Mouse (Mus musculus): Measurements from ENCODE around the gene Edf1. TPM values are rescaled to one million over a fixed set of nuclear protein-coding genes. Genes with fewer than 3 reads are reported as not detected.

Gene Edf1
- polyA plus RNA-seq, 1 experiment from 2014 or later: 374 TPM

GRCm38 (mm10) chr2:25584152-25584551 lies 26.5 kb downstream of the Edf1 start:
- Histone ChIP-seq H3K9me3 (replicated peaks; ENCODE audit: control insufficient read depth, low read length, poor library complexity, severe bottlenecking) (no peaks in the 10 kb centered on the region), H3K36me3 (ENCODE audit: control insufficient read depth, insufficient read depth, low read length) (peaks cover 16% of the 10 kb centered on the region; the same call in 1 of the 2 replicates), H3K27ac (ENCODE audit: low read length) (no peak overlapping the region), H3K27me3 (ENCODE audit: control insufficient read depth, insufficient read depth, low read depth, low read length) (peaks cover 16% of the 10 kb centered on the region), H3K4me2 (ENCODE audit: low read length) (no peak overlapping the region), H3K4me1 (ENCODE audit: control insufficient read depth, insufficient read depth, low read length) (peaks cover 30% of the 10 kb centered on the region), H3K4me3 (ENCODE audit: low read depth, low read length) (no peak overlapping the region), H3K9ac (ENCODE audit: low read depth, low read length) (no peak overlapping the region)
- WGBS: 91% methylated on average over 3 of the region's 3 CpGs
- ATAC-seq: no peak

GRCm38 (mm10) chr2:25584856-25585255 lies 27.2 kb downstream of the Edf1 start:
- Histone ChIP-seq H3K9ac (ENCODE audit: low read depth, low read length) (no peak overlapping the region), H3K4me3 (ENCODE audit: low read depth, low read length) (no peak overlapping the region), H3K4me2 (ENCODE audit: low read length) (no peak overlapping the region), H3K27ac (ENCODE audit: low read length) (no peak overlapping the region), H3K27me3 (ENCODE audit: control insufficient read depth, insufficient read depth, low read depth, low read length) (peaks cover 9% of the 10 kb centered on the region), H3K36me3 (ENCODE audit: control insufficient read depth, insufficient read depth, low read length) (peaks cover 16% of the 10 kb centered on the region; the same call in 1 of the 2 replicates), H3K9me3 (replicated peaks; ENCODE audit: control insufficient read depth, low read length, poor library complexity, severe bottlenecking) (no peaks in the 10 kb centered on the region), H3K4me1 (ENCODE audit: control insufficient read depth, insufficient read depth, low read length) (peaks cover 25% of the 10 kb centered on the region)
- 83% methylated on average over 4 of the region's 4 CpGs for WGBS
- no peak for ATAC-seq

- H3K9ac ChIP-seq (ENCODE audit: low read depth, low read length): no peak overlapping the region
- no peak for ATAC-seq
- no peak overlapping the region for H3K27ac ChIP-seq (ENCODE audit: low read length)
- H3K27me3 ChIP-seq (ENCODE audit: control insufficient read depth, insufficient read depth, low read depth, low read length): peaks cover 1% of the 10 kb centered on the region
- H3K36me3 ChIP-seq (ENCODE audit: control insufficient read depth, insufficient read depth, low read length): peaks cover 16% of the 10 kb centered on the region; the same call in 1 of the 2 replicates
- no peak overlapping the region for H3K4me3 ChIP-seq (ENCODE audit: low read depth, low read length)
- H3K4me2 ChIP-seq (ENCODE audit: low read length): no peak overlapping the region
- H3K9me3 ChIP-seq (replicated peaks; ENCODE audit: control insufficient read depth, low read length, poor library complexity, severe bottlenecking): no peaks in the 10 kb centered on the region
- 83% methylated on average over 3 of the region's 3 CpGs for WGBS
- peaks cover 18% of the 10 kb centered on the region for H3K4me1 ChIP-seq (ENCODE audit: control insufficient read depth, insufficient read depth, low read length)
These were observed 28.0 kb downstream of the Edf1 start for GRCm38 (mm10) chr2:25585601-25586000.

- WGBS: 93% methylated on average over 8 of the region's 8 CpGs
- H3K36me3 ChIP-seq (ENCODE audit: control insufficient read depth, insufficient read depth, low read length): peaks cover 29% of the 10 kb centered on the region
These were observed 29.6 kb downstream of the Edf1 start for GRCm38 (mm10) chr2:25587290-25587689.

GRCm38 (mm10) chr2:25588227-25588907 lies 30.7 kb downstream of the Edf1 start:
- no peaks in the 10 kb centered on the region for H3K4me1 ChIP-seq (ENCODE audit: control insufficient read depth, insufficient read depth, low read length)
- ATAC-seq: no peak
- no peaks in the 10 kb centered on the region for H3K27me3 ChIP-seq (ENCODE audit: control insufficient read depth, insufficient read depth, low read depth, low read length)
- H3K9me3 ChIP-seq (replicated peaks; ENCODE audit: control insufficient read depth, low read length, poor library complexity, severe bottlenecking): no peaks in the 10 kb centered on the region
- 95% methylated on average over 8 of the region's 8 CpGs for WGBS
- H3K4me3 ChIP-seq (ENCODE audit: low read depth, low read length): no peak overlapping the region
- no peak overlapping the region for H3K4me2 ChIP-seq (ENCODE audit: low read length)
- no peak overlapping the region for H3K27ac ChIP-seq (ENCODE audit: low read length)
- no peak overlapping the region for H3K9ac ChIP-seq (ENCODE audit: low read depth, low read length)
- H3K36me3 ChIP-seq (ENCODE audit: control insufficient read depth, insufficient read depth, low read length): peaks cover 39% of the 10 kb centered on the region

More at GRCm38 (mm10) chr2:25587290-25587689, 29.6 kb downstream of the Edf1 start:
- H3K9me3 ChIP-seq (replicated peaks; ENCODE audit: control insufficient read depth, low read length, poor library complexity, severe bottlenecking): no peaks in the 10 kb centered on the region
- H3K27me3 ChIP-seq (ENCODE audit: control insufficient read depth, insufficient read depth, low read depth, low read length): no peaks in the 10 kb centered on the region
- H3K4me2 ChIP-seq (ENCODE audit: low read length): no peak overlapping the region
- H3K4me1 ChIP-seq (ENCODE audit: control insufficient read depth, insufficient read depth, low read length): peaks cover 6% of the 10 kb centered on the region
- no peak overlapping the region for H3K9ac ChIP-seq (ENCODE audit: low read depth, low read length)
- no peak overlapping the region for H3K27ac ChIP-seq (ENCODE audit: low read length)
- no peak overlapping the region for H3K4me3 ChIP-seq (ENCODE audit: low read depth, low read length)
- no peak for ATAC-seq

GRCm38 (mm10) chr2:25591863-25592262 lies 34.2 kb downstream of the Edf1 start:
- ATAC-seq: no peak
- H3K9me3 ChIP-seq (replicated peaks; ENCODE audit: control insufficient read depth, low read length, poor library complexity, severe bottlenecking): no peaks in the 10 kb centered on the region
- H3K4me1 ChIP-seq (ENCODE audit: control insufficient read depth, insufficient read depth, low read length): no peaks in the 10 kb centered on the region
- no peaks in the 10 kb centered on the region for H3K27me3 ChIP-seq (ENCODE audit: control insufficient read depth, insufficient read depth, low read depth, low read length)
- no peak overlapping the region for H3K4me2 ChIP-seq (ENCODE audit: low read length)
- 83% methylated on average over 2 of the region's 2 CpGs for WGBS
- H3K4me3 ChIP-seq (ENCODE audit: low read depth, low read length): no peak overlapping the region
- H3K36me3 ChIP-seq (ENCODE audit: control insufficient read depth, insufficient read depth, low read length): peaks cover 46% of the 10 kb centered on the region
- H3K27ac ChIP-seq (ENCODE audit: low read length): no peak overlapping the region
- no peak overlapping the region for H3K9ac ChIP-seq (ENCODE audit: low read depth, low read length)

- ATAC-seq: no peak
- no peaks in the 10 kb centered on the region for H3K27me3 ChIP-seq (ENCODE audit: control insufficient read depth, insufficient read depth, low read depth, low read length)
- no peak overlapping the region for H3K27ac ChIP-seq (ENCODE audit: low read length)
- peaks cover 69% of the 10 kb centered on the region for H3K36me3 ChIP-seq (ENCODE audit: control insufficient read depth, insufficient read depth, low read length)
- H3K9ac ChIP-seq (ENCODE audit: low read depth, low read length): no peak overlapping the region
- no peaks in the 10 kb centered on the region for H3K9me3 ChIP-seq (replicated peaks; ENCODE audit: control insufficient read depth, low read length, poor library complexity, severe bottlenecking)
- H3K4me3 ChIP-seq (ENCODE audit: low read depth, low read length): no peak overlapping the region
- no peaks in the 10 kb centered on the region for H3K4me1 ChIP-seq (ENCODE audit: control insufficient read depth, insufficient read depth, low read length)
- H3K4me2 ChIP-seq (ENCODE audit: low read length): no peak overlapping the region
- 97% methylated on average over 5 of the region's 5 CpGs for WGBS
These were observed 39.3 kb downstream of the Edf1 start for GRCm38 (mm10) chr2:25596765-25597510.

GRCm38 (mm10) chr2:25598749-25599148 lies 41.1 kb downstream of the Edf1 start:
- no peak for ATAC-seq
- H3K9ac ChIP-seq (ENCODE audit: low read depth, low read length): no peak overlapping the region
- peaks cover 52% of the 10 kb centered on the region for H3K36me3 ChIP-seq (ENCODE audit: control insufficient read depth, insufficient read depth, low read length)
- no peak overlapping the region for H3K4me3 ChIP-seq (ENCODE audit: low read depth, low read length)
- WGBS: 100% methylated on average over 1 of the region's 1 CpGs
- no peaks in the 10 kb centered on the region for H3K27me3 ChIP-seq (ENCODE audit: control insufficient read depth, insufficient read depth, low read depth, low read length)
- no peak overlapping the region for H3K27ac ChIP-seq (ENCODE audit: low read length)
- no peak overlapping the region for H3K4me2 ChIP-seq (ENCODE audit: low read length)
- no peaks in the 10 kb centered on the region for H3K9me3 ChIP-seq (replicated peaks; ENCODE audit: control insufficient read depth, low read length, poor library complexity, severe bottlenecking)
- H3K4me1 ChIP-seq (ENCODE audit: control insufficient read depth, insufficient read depth, low read length): no peaks in the 10 kb centered on the region

GRCm38 (mm10) chr2:25600037-25600436 lies 42.4 kb downstream of the Edf1 start:
- H3K9me3 ChIP-seq (replicated peaks; ENCODE audit: control insufficient read depth, low read length, poor library complexity, severe bottlenecking): no peaks in the 10 kb centered on the region
- no peak overlapping the region for H3K4me3 ChIP-seq (ENCODE audit: low read depth, low read length)
- no peak overlapping the region for H3K9ac ChIP-seq (ENCODE audit: low read depth, low read length)
- H3K27me3 ChIP-seq (ENCODE audit: control insufficient read depth, insufficient read depth, low read depth, low read length): no peaks in the 10 kb centered on the region
- H3K27ac ChIP-seq (ENCODE audit: low read length): no peak overlapping the region
- WGBS: 94% methylated on average over 2 of the region's 2 CpGs
- peaks cover 47% of the 10 kb centered on the region for H3K36me3 ChIP-seq (ENCODE audit: control insufficient read depth, insufficient read depth, low read length)
- no peaks in the 10 kb centered on the region for H3K4me1 ChIP-seq (ENCODE audit: control insufficient read depth, insufficient read depth, low read length)
- no peak overlapping the region for H3K4me2 ChIP-seq (ENCODE audit: low read length)
- ATAC-seq: no peak

Data from midbrain, embryonic 16.5 days (tissue).